Mouse (Mus musculus) limb, embryonic 11.5 days (tissue): ENCODE measurements around the gene Cep126. TPM values are rescaled to one million over a fixed set of nuclear protein-coding genes. Genes with fewer than 3 reads are reported as not detected.

Experiments used
- ATAC-seq: fragments of 200-750 bp; cut with Nextera tagmentation; 2 replicates; pipeline ENCODE4 v1.8.0; 2017; ENCODE audit warnings: low read depth; ENCODE audit not compliant: insufficient number of reproducible peaks, low FRiP score, low TSS enrichment
- DNase-seq: peaks from one replicate; pipeline ENCODE4 v3.0.0-alpha.2; 2015; ENCODE audit warnings: low spot score
- H3K27ac ChIP-seq: fragments of 300-500 bp; sonication (generic); replicated peaks from 2 replicates; pipeline ENCODE4 v1.5.1; 2014; ENCODE audit warnings: low read depth, mild to moderate bottlenecking, low read length
- H3K27me3 ChIP-seq: fragments of 300-500 bp; sonication (generic); 2 replicates; pipeline ENCODE4 v1.6.1; 2014; ENCODE audit warnings: mild to moderate bottlenecking, low read length, mixed read lengths; ENCODE audit not compliant: control insufficient read depth, insufficient read depth
- H3K36me3 ChIP-seq: fragments of 300-500 bp; sonication (generic); 2 replicates; pipeline ENCODE4 v1.6.1; 2014; ENCODE audit warnings: mild to moderate bottlenecking, low read length, moderate library complexity, mixed read lengths; ENCODE audit not compliant: control insufficient read depth, insufficient read depth
- H3K4me1 ChIP-seq: fragments of 300-500 bp; sonication (generic); 2 replicates; pipeline ENCODE4 v1.6.1; 2014; ENCODE audit warnings: low read length, mixed read lengths; ENCODE audit not compliant: control insufficient read depth, insufficient read depth
- H3K4me2 ChIP-seq: fragments of 300-500 bp; sonication (generic); 2 replicates; pipeline ENCODE4 v1.6.1; 2014; ENCODE audit warnings: low read depth, mild to moderate bottlenecking, moderate library complexity; ENCODE audit not compliant: severe bottlenecking
- H3K4me3 ChIP-seq: fragments of 300-500 bp; sonication (generic); 2 replicates; pipeline ENCODE4 v1.5.1; 2014; ENCODE audit warnings: low read depth, low read length
- H3K9ac ChIP-seq: fragments of 300-500 bp; sonication (generic); 2 replicates; pipeline ENCODE4 v1.6.1; 2014; ENCODE audit warnings: mild to moderate bottlenecking, low read length
- H3K9me3 ChIP-seq: fragments of 300-500 bp; sonication (generic); 2 replicates; pipeline ENCODE4 v1.6.1; 2016; ENCODE audit warnings: low read length; ENCODE audit not compliant: control insufficient read depth
- WGBS: fragments of 180-500 bp; shearing (Covaris S2); extraction: QIAGEN DNeasy Blood & Tissue Kit; methylation state at CpG from one replicate; pipeline ENCODE4 v1.1.7; 2014; 5-methylcytosine and 5-hydroxymethylcytosine counted together
- polyA plus RNA-seq: library from polyadenylated mRNA; unstranded; fragments of >200 nt; fragmentation: Nextera tagmentation; extraction: Ambion mirVana; gene quantifications from 2 replicates; pipeline ENCODE4 v1.2.1, GENCODE M21; 2014

Cep126 gene
- 4.5 and 4.7 TPM in 2 replicates for polyA plus RNA-seq

- under 1% methylated on average over 64 of the region's 72 CpGs for WGBS
- ATAC-seq = peak; percentile 97
- no peak within 1 kb of the TSS for H3K27ac ChIP-seq
These were observed at the start of gene Cep126 for GRCm38 (mm10) chr9:8134117-8134574. Gene Cep126 (minus strand): TSS chr9:8134294.

DNA sequence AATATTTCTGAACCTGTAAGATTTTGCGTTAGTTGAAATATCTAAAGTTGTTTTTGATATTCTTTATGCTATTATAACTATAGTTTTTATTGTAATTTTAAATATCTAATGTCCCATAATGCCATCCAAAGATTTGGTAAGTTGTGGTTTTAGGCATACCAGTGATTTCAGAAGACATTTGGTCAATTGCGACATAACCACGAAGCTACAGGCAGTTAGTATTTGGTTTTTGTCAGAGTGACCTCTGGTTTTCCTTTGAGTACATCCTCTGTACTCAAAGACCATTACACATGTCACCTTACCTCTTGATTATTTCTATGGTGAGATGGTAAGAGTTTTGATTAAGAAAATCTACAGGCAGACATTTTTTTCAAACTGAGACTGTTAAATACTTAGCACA lies 45.5 kb upstream of the Cep126 start:
- 91% methylated on average over 3 of the region's 3 CpGs for WGBS
- no peaks in the 10 kb centered on the region for H3K4me1 ChIP-seq
- ATAC-seq = no peak

More at GRCm38 (mm10) chr9:8134117-8134574, at the start of gene Cep126:
- peak; percentile 93 for DNase-seq
- Histone ChIP-seq H3K36me3 (no peaks in the 10 kb centered on the region), H3K4me1 (no peaks in the 10 kb centered on the region), H3K4me2 (peak within 1 kb of the TSS; percentile 37), H3K4me3 (peak within 1 kb of the TSS; percentile 65), H3K9me3 (no peaks in the 10 kb centered on the region), H3K27me3 (no peaks in the 10 kb centered on the region), H3K9ac (peak within 1 kb of the TSS; percentile 31; the same call in 1 of the 2 replicates)

GRCm38 (mm10) chr9:8177099-8177498 lies 43.0 kb upstream of the Cep126 start:
- Histone ChIP-seq H3K36me3 (no peaks in the 10 kb centered on the region), H3K9ac (no peak overlapping the region), H3K27me3 (no peaks in the 10 kb centered on the region), H3K4me1 (no peaks in the 10 kb centered on the region), H3K4me3 (no peak overlapping the region), H3K9me3 (no peaks in the 10 kb centered on the region), H3K27ac (no peak overlapping the region), H3K4me2 (no peak overlapping the region)
- WGBS = 80% methylated on average over 3 of the region's 3 CpGs
- no peak for DNase-seq
- ATAC-seq = no peak

More for the DNA sequence above, 45.5 kb upstream of the Cep126 start:
- H3K4me3 ChIP-seq = no peak overlapping the region
- no peaks in the 10 kb centered on the region for H3K9me3 ChIP-seq
- H3K36me3 ChIP-seq = no peaks in the 10 kb centered on the region
- H3K27me3 ChIP-seq = no peaks in the 10 kb centered on the region
- no peak overlapping the region for H3K27ac ChIP-seq
- H3K4me2 ChIP-seq = no peak overlapping the region
- no peak for DNase-seq
- H3K9ac ChIP-seq = no peak overlapping the region

DNA sequence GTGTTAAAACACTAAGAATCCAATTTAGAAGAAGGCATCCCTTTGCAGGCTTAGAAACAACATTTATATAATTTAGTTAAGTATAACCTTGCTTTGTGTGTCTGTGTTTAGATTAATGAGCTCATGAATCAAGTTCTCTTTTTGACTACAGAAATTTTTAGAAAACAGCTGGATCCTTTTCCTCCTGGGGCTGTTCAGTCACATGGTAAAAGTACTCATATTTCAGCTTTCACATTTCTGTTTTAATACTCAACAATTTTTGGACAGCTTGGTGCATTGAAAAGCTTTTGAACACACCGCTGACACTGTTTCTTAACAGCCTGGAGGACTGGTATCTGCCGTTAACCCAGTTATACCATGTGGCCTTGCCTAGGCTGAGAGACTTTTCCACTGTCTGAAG lies 22.9 kb upstream of the Cep126 start:
- no peaks in the 10 kb centered on the region for H3K4me1 ChIP-seq
- H3K4me3 ChIP-seq = no peak overlapping the region
- H3K4me2 ChIP-seq = no peak overlapping the region
- H3K36me3 ChIP-seq = no peaks in the 10 kb centered on the region
- 75% methylated on average over 2 of the region's 2 CpGs for WGBS
- no peaks in the 10 kb centered on the region for H3K9me3 ChIP-seq
- ATAC-seq = peak; percentile 35; the same call in 1 of the 2 replicates
- no peak overlapping the region for H3K27ac ChIP-seq
- no peak overlapping the region for H3K9ac ChIP-seq
- H3K27me3 ChIP-seq = no peaks in the 10 kb centered on the region
- no peak for DNase-seq

GRCm38 (mm10) chr9:8139501-8139900 lies 5.4 kb upstream of the Cep126 start:
- DNase-seq = no peak
- no peak overlapping the region for H3K4me3 ChIP-seq
- H3K9ac ChIP-seq = no peak overlapping the region
- no peaks in the 10 kb centered on the region for H3K36me3 ChIP-seq
- H3K27ac ChIP-seq = no peak overlapping the region
- no peaks in the 10 kb centered on the region for H3K4me1 ChIP-seq
- 69% methylated on average over 1 of the region's 1 CpGs for WGBS
- no peak overlapping the region for H3K4me2 ChIP-seq
- no peaks in the 10 kb centered on the region for H3K27me3 ChIP-seq
- no peak for ATAC-seq
- H3K9me3 ChIP-seq = no peaks in the 10 kb centered on the region

DNA sequence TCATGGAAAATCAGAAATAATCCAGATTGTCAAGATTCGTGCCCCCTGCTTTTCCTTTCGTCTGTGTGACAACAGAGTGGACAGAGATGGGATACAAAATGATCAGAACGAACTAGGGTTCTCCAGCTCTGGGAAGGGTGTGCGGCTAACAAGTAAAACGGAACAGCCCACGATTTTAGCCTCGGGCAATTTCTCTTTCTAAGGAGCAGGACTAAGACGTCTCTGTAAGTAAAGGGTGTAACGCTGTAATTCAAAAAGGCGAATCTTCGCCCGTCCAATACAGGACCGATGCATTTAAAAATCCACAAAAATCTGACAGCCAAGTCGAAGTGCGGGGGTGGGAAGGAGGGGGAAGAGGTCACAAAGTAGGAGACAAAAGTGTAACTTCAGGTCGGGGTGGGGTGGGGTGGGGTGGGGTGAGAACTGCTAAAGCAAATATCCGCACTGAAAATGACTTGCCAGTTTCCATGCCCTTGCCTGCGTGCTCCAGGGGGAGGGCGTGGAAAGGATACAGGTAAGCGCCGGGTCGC lies 443 bp downstream of the Cep126 start:
- Histone ChIP-seq H3K4me2 (peak overlapping the region; percentile 37), H3K27me3 (no peaks in the 10 kb centered on the region), H3K4me3 (peak overlapping the region; percentile 65), H3K9me3 (no peaks in the 10 kb centered on the region), H3K4me1 (no peaks in the 10 kb centered on the region), H3K9ac (peak overlapping the region; percentile 31; the same call in 1 of the 2 replicates), H3K36me3 (no peaks in the 10 kb centered on the region), H3K27ac (no peak overlapping the region)
- 4% methylated on average over 22 of the region's 22 CpGs for WGBS
- ATAC-seq (0 out of 2 replicates have a peak, but pooled peaks have one; percentile 1), DNase-seq (peak; percentile 37)

DNA sequence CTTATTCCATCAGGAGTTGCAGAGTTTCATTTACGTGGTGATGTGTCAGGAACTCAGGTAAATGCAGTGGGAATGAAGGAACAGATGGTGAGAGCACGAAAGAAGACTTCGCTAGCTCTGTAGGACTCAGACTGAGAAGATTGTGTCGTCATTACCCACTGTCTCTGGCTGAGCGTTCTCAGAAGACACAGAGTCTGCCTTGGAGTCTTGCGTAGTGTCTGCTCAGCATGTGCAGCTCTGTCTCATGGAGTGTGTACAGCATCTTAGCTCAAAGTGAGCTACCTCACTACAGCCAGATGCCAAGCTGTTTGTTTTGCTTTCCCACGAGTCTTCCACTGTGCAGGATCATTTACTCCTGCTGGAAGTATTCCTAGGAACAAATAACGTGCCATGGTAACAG lies 10.6 kb downstream of the Cep126 start:
- Histone ChIP-seq H3K9me3 (no peaks in the 10 kb centered on the region), H3K4me1 (no peaks in the 10 kb centered on the region), H3K9ac (no peak overlapping the region), H3K36me3 (no peaks in the 10 kb centered on the region), H3K27ac (no peak overlapping the region), H3K4me3 (no peak overlapping the region), H3K4me2 (no peak overlapping the region), H3K27me3 (no peaks in the 10 kb centered on the region)
- 91% methylated on average over 8 of the region's 8 CpGs for WGBS
- DNase-seq = no peak
- ATAC-seq = no peak

DNA sequence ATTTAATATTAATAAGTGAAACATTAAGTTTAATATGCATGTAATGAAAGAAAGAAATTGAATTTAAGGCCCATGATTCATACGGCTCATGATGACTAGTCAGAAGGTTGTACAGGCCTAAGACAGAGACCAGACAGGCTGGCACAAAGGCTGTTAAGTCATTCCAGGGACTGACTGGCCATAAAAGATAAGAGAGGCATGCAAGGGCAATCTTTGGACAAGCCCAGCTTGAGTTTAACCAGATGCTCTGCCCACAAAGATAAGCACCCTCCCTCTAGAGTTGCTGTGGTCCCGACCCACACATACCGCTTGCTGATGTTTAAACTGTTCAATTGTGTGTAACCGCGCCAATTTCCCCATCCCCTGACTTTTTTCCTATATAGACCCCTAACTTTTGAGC lies 19.6 kb downstream of the Cep126 start:
- no peak overlapping the region for H3K27ac ChIP-seq
- H3K4me1 ChIP-seq = no peaks in the 10 kb centered on the region
- no peak overlapping the region for H3K9ac ChIP-seq
- no peaks in the 10 kb centered on the region for H3K27me3 ChIP-seq
- no peak overlapping the region for H3K4me2 ChIP-seq
- 92% methylated on average over 5 of the region's 5 CpGs for WGBS
- H3K9me3 ChIP-seq = peaks cover 3% of the 10 kb centered on the region; the same call in 1 of the 2 replicates
- no peaks in the 10 kb centered on the region for H3K36me3 ChIP-seq
- no peak for ATAC-seq
- H3K4me3 ChIP-seq = no peak overlapping the region
- DNase-seq = no peak

DNA sequence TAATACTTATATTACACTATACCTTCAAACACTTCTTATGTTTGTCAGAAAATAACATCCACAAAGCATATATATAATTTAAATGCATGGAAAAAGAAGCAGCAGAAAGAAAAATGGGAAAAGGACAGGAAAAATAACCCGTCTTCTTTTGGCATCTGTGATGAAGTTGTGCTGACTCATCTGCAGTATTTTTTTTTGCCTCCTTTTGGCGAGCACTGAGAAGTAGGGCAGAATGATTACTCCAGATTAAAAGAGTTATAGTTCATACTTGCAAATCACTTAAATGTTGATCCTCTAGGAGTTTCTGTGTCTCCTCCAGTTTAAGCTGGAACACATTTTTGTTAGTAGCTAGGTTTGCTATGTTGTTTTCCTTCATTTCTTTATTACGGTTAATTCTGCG lies 31.0 kb downstream of the Cep126 start:
- Histone ChIP-seq H3K9me3 (no peaks in the 10 kb centered on the region), H3K9ac (no peak overlapping the region), H3K27me3 (no peaks in the 10 kb centered on the region), H3K4me2 (no peak overlapping the region), H3K36me3 (no peaks in the 10 kb centered on the region), H3K27ac (no peak overlapping the region), H3K4me1 (no peaks in the 10 kb centered on the region), H3K4me3 (no peak overlapping the region)
- no peak for DNase-seq
- WGBS = 90% methylated on average over 4 of the region's 4 CpGs
- ATAC-seq = no peak
